Mouse (Mus musculus) kidney, adult 2 months (tissue): ENCODE results near the gene AC141477.1.

ENCODE experiments used
- CTCF ChIP-seq: fragments of 200-500 bp; conservative IDR thresholded peaks from 2 replicates; pipeline ENCODE4 v1.5.1; 2011; ENCODE audit warnings: low read depth, mild to moderate bottlenecking, control low read depth, low read length, moderate library complexity, mixed read lengths; ENCODE audit not compliant: insufficient read depth, insufficient read length
- POLR2A ChIP-seq: fragments of 200-500 bp; IDR thresholded peaks from one replicate; pipeline ENCODE4 v1.6.1; 2011; ENCODE audit warnings: low read depth, low read length, control low read depth

DNA sequence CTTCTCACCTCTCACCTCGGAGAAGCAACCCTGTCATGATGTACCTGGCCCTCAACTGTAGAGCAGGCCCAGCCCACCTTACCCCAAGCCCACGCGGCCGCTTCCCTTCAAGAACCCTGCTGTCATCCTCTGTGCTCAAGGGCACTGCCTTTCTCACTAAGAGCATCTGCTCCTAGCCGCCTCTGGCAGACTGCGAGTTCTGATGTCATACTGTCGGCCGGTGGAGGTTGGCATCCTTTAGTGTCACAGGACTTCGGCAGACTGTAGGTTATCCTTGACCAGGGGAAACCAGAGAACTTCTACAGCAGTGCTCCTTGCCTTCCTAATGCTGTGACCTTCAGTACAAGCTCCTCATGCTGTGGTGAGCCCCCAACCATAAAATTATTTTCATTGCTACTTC is 49.1 kb downstream of the AC141477.1 start:
- TF ChIP-seq CTCF (no peak), POLR2A (no peak)
